Mouse (Mus musculus): Measurements from ENCODE around the gene Pde4b. TPM values are rescaled to one million over a fixed set of nuclear protein-coding genes. Genes with fewer than 3 reads are reported as not detected.
"Not testable (repeated sequence)": the region's sequence is repeated elsewhere in the genome, so short reads cannot be mapped to it uniquely, and the experiment has no call there.

The Pde4b gene
- polyA plus RNA-seq, 1 experiment from 2014 or later, result 19.1 TPM

DNA sequence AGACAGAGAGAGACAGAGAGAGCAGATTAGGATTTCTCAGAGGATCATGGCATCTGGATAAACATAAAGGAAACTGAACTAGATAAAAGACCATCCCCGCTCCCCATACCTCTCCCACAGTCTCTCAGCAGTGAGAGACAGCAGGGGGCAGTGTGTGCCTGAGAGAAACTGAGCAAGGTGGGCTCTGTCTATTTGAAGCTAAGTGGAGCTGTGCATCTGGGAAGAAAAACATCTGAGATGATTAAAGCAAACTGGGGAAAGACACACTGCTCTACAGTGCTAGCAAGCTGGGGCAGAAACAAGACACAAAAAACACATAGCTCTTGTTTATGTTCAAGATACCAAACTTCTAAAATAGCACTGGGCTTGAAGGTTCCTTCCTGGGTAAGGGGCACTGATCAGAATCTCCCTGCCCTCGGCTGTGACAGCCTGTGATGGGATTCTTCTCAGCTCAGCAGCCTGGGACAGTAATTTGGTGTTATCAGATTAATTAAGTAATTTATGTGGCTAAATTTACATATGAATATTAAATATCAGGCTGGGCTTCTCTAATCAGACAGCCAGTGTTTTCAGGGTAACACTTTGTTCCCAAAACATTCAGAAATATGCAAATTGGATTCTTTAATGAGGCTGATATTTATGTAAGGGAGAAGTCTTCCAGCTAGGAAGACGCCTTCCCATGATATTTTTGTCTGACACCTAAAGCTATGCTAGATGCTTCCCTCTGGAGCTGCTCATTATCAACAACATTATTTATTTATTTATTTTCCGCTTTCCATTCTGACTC lies 399.0 kb downstream of the Pde4b start:
- H3K4me1 ChIP-seq, result peaks cover 52% of the 10 kb centered on the region
- H3K9me3 ChIP-seq, result no peaks in the 10 kb centered on the region
- no peak overlapping the region; the same call in 1 of the 2 replicates for H3K27ac ChIP-seq (replicated peaks)
- no peaks in the 10 kb centered on the region for H3K27me3 ChIP-seq (replicated peaks)
- ATAC-seq (ENCODE audit: extremely low read depth, insufficient number of reproducible peaks, low FRiP score, low TSS enrichment), result no peak
- no peak overlapping the region for H3K9ac ChIP-seq
- WGBS, result 47% methylated on average over 4 of the region's 4 CpGs
- H3K4me3 ChIP-seq, result no peak overlapping the region
- no peaks in the 10 kb centered on the region for H3K36me3 ChIP-seq
- H3K4me2 ChIP-seq, result 0 out of 2 replicates have a peak overlapping the region, but pooled peaks have one; percentile 3

DNA sequence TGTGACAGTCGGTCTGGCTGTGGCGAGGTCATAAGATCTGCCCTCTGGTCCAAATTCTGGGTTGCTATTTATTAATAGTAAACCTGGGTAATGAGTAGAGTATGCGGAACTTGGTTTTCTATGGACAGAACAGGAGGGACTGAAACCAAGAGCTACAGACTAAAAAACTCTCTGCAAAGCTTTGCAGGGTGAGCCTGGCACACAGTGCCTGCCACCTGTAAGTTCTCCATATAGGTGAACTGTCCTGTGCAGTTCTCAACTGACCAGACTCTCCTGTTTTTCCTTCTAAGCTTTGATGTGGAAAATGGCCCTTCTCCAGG lies 399.5 kb downstream of the Pde4b start:
- Histone ChIP-seq H3K4me2 (peak overlapping the region; percentile 3; the same call in 1 of the 2 replicates), H3K9ac (0 out of 2 replicates have a peak overlapping the region, but pooled peaks have one; percentile 38), H3K4me3 (no peak overlapping the region), H3K27ac (replicated peaks) (peak overlapping the region; percentile 49), H3K36me3 (no peaks in the 10 kb centered on the region), H3K4me1 (peaks cover 52% of the 10 kb centered on the region), H3K27me3 (replicated peaks) (no peaks in the 10 kb centered on the region), H3K9me3 (no peaks in the 10 kb centered on the region)
- WGBS, result 59% methylated on average over 3 of the region's 3 CpGs
- ATAC-seq (ENCODE audit: extremely low read depth, insufficient number of reproducible peaks, low FRiP score, low TSS enrichment), result no peak

DNA sequence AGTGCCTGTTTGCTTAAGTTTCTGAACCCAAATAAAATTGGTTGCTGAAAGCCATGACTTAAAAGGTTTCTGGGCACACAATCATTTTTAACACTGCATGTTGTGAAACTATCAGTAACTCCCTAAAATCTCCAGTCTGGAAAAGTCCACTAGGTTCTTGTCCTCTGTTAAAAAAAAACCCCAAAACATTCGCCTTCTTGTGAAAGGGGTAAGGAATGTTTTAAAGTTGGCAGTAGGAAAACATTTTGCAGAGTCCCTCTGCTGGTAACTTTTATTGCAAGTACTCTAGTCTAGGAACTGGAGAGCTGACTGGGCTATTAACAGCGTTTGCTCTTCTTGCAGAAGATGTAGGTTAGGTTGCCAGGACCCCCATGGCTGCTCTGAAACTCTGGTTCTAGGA lies 400.7 kb downstream of the Pde4b start:
- Histone ChIP-seq H3K4me1 (peaks cover 52% of the 10 kb centered on the region), H3K9ac (no peak overlapping the region), H3K4me2 (no peak overlapping the region), H3K27ac (replicated peaks) (0 out of 2 replicates have a peak overlapping the region, but pooled peaks have one; percentile 25), H3K36me3 (no peaks in the 10 kb centered on the region), H3K27me3 (replicated peaks) (no peaks in the 10 kb centered on the region), H3K9me3 (no peaks in the 10 kb centered on the region), H3K4me3 (no peak overlapping the region)
- no peak for ATAC-seq (ENCODE audit: extremely low read depth, insufficient number of reproducible peaks, low FRiP score, low TSS enrichment)
- 34% methylated on average over 2 of the region's 2 CpGs for WGBS

DNA sequence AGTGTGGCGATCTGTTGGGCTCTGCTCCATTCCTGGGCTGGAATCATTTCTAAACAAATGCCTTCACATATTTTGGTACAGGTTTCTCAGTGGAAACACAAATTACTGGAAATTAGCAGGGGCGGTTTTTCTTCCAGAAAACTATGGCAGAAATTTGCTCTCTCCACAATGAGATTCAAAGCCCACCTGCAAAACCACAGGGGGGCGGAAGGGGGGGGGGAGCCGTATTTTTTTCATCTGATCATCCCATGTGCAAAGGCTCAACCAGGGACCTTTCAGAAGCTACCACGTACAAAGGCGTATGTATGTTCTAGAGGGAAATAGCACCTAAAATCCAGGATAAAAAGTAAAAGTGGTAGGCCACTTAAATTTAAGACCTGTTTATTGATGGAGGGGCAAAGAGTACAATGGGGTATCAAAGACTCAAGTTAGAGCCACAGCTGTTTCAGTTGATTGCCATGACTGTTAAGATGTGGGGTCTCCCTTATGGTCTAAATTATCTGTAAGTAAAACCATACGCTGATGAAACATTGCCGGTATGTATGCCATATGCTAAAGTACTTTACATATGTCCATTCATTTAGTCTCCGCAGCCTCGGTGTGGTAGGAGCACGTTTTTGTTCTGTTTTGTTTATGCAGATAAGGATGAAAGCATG lies 404.3 kb downstream of the Pde4b start:
- Histone ChIP-seq H3K4me2 (no peak overlapping the region), H3K27ac (replicated peaks) (no peak overlapping the region), H3K27me3 (replicated peaks) (no peaks in the 10 kb centered on the region), H3K9me3 (no peaks in the 10 kb centered on the region), H3K9ac (no peak overlapping the region), H3K4me3 (no peak overlapping the region), H3K4me1 (peaks cover 48% of the 10 kb centered on the region), H3K36me3 (no peaks in the 10 kb centered on the region)
- ATAC-seq (ENCODE audit: extremely low read depth, insufficient number of reproducible peaks, low FRiP score, low TSS enrichment), result no peak
- 78% methylated on average over 11 of the region's 11 CpGs for WGBS

DNA sequence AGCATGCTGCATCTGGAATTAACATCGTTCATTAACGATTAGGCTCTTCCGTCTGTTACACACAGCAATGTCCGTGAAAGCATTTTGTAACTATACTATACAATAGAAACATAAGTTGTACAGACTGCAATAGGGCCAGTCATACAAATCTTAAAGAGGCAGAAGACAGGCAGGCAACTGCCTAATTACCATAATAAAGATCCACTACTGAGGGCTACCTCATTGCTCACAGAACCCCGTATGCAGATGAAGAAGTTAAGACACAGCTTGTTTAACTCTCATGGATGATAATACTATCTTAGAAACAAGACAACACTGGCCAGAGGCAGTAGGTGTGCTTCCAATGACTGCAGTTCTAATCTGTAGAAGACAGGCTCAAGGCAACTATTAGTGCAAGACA lies 405.6 kb downstream of the Pde4b start:
- no peak overlapping the region for H3K4me3 ChIP-seq
- H3K4me1 ChIP-seq, result peaks cover 36% of the 10 kb centered on the region
- ATAC-seq (ENCODE audit: extremely low read depth, insufficient number of reproducible peaks, low FRiP score, low TSS enrichment), result no peak
- H3K9ac ChIP-seq, result no peak overlapping the region
- H3K9me3 ChIP-seq, result no peaks in the 10 kb centered on the region
- WGBS, result 88% methylated on average over 5 of the region's 5 CpGs
- no peaks in the 10 kb centered on the region for H3K27me3 ChIP-seq (replicated peaks)
- peaks cover 3% of the 10 kb centered on the region; the same call in 1 of the 2 replicates for H3K36me3 ChIP-seq
- no peak overlapping the region for H3K4me2 ChIP-seq
- no peak overlapping the region for H3K27ac ChIP-seq (replicated peaks)

DNA sequence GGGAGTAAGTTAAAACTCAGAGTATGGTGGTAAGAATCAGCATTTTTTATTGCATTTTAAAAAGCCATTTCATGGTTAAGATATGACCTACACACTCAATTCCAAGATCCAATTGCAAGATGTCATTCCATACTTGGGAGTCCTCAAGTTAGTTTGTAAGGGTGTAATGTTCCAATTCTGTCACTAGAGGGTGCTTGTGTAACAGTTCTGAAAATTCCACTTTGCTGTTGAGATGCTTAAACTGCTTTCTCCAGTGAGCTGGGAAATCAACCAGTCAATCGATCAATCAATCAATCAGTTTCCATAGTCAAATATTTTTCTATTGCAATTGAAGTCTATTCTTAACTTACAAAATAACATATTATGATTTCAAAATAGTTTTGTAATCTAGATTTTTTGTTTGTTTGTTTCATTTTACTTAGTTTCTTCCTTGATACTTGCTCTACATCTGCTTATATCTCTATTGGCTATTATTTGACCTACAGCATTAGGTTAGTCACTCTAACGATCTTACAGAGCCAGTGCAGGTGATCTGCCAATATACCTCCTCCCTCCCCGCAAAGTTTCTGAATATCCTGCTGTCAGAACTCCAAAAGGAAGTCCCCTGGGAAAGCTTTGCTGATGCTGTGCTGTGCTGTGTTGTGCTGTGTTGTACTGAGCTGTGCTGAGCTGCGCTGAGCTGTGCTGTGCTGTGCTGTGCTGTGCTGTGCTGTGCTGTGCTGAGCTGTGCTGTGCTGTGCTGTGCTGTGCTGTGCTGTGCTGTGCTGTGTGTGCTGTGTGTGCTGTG lies 406.2 kb downstream of the Pde4b start:
- H3K36me3 ChIP-seq, result peaks cover 8% of the 10 kb centered on the region; the same call in 1 of the 2 replicates
- no peak overlapping the region for H3K4me3 ChIP-seq
- no peak overlapping the region for H3K9ac ChIP-seq
- ATAC-seq (ENCODE audit: extremely low read depth, insufficient number of reproducible peaks, low FRiP score, low TSS enrichment), result no peak
- H3K4me1 ChIP-seq, result peaks cover 30% of the 10 kb centered on the region
- no peak overlapping the region for H3K27ac ChIP-seq (replicated peaks)
- H3K27me3 ChIP-seq (replicated peaks), result no peaks in the 10 kb centered on the region
- H3K4me2 ChIP-seq, result no peak overlapping the region
- WGBS, result 54% methylated on average over 4 of the region's 4 CpGs
- no peaks in the 10 kb centered on the region for H3K9me3 ChIP-seq

DNA sequence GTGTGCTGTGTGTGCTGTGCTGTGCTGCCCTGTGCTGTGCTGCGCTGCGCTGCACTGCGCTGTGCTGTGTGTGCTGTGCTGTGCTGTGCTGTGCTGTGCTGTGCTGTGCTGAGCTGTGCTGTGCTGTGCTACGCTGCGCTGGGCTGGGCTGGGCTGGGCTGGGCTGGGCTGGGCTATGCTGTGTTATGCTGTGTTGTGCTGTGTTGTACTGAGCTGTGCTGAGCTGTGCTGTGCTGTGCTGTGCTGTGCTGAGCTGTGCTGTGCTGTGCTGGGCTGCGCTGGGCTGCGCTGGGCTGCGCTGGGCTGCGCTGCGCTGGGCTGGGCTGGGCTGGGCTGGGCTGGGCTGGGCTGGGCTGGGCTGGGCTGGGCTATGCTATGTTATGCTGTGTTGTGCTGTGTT lies 406.9 kb downstream of the Pde4b start:
- not testable (repeated sequence) for H3K27ac ChIP-seq (replicated peaks); H3K9me3 ChIP-seq; H3K9ac ChIP-seq; H3K4me3 ChIP-seq; ATAC-seq (ENCODE audit: extremely low read depth, insufficient number of reproducible peaks, low FRiP score, low TSS enrichment); H3K4me2 ChIP-seq; H3K27me3 ChIP-seq (replicated peaks)
- WGBS, result 85% methylated on average over 6 of the region's 10 CpGs
- Histone ChIP-seq H3K36me3 (peaks cover 12% of the 10 kb centered on the region; the same call in 1 of the 2 replicates), H3K4me1 (peaks cover 24% of the 10 kb centered on the region)

DNA sequence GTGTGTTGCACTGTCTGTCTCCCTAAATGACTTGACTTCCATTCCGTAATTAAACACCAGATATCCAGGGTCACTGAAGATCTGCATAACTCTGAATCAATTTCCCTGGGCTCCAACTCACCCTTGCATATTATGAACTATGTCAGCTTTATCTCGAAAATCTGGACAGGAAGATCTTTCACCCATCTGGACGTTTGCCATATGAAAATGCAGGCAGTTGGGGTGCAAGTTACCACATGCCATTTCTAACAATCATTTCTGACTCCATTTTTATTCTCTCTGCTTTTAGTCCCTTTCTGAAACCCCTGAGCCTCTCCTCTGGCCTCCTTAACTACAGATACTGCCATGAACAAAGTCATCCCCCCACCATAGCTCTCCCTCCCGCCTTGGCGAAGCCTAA lies 407.7 kb downstream of the Pde4b start:
- H3K27me3 ChIP-seq (replicated peaks), result no peaks in the 10 kb centered on the region
- no peaks in the 10 kb centered on the region for H3K9me3 ChIP-seq
- ATAC-seq (ENCODE audit: extremely low read depth, insufficient number of reproducible peaks, low FRiP score, low TSS enrichment), result no peak
- no peak overlapping the region for H3K9ac ChIP-seq
- H3K4me2 ChIP-seq, result no peak overlapping the region
- 65% methylated on average over 5 of the region's 5 CpGs for WGBS
- H3K36me3 ChIP-seq, result peaks cover 14% of the 10 kb centered on the region; the same call in 1 of the 2 replicates
- H3K4me1 ChIP-seq, result peaks cover 21% of the 10 kb centered on the region
- no peak overlapping the region for H3K4me3 ChIP-seq
- H3K27ac ChIP-seq (replicated peaks), result no peak overlapping the region

DNA sequence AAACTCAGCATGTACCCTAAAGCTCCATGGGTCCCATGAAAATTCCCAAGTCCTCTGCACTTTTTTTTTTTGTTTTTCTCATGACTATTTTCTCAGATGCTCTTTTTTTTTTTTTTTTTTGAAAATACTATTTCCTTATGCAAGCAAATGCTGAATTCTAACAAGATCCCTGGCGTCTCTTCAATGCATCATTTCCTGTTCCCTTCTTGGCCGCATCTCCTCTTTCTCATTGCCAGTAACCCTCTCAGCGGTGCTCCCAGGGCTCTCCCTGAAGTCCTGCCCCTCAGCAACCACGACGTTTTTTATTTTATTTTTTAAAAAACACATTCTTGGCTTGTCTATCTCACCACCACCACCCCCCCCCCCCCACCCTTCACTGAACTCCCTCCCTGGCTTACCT lies 408.1 kb downstream of the Pde4b start:
- no peaks in the 10 kb centered on the region for H3K27me3 ChIP-seq (replicated peaks)
- H3K4me2 ChIP-seq, result no peak overlapping the region
- H3K9ac ChIP-seq, result no peak overlapping the region
- 58% methylated on average over 5 of the region's 5 CpGs for WGBS
- H3K27ac ChIP-seq (replicated peaks), result no peak overlapping the region
- no peak for ATAC-seq (ENCODE audit: extremely low read depth, insufficient number of reproducible peaks, low FRiP score, low TSS enrichment)
- H3K4me1 ChIP-seq, result peaks cover 21% of the 10 kb centered on the region
- H3K9me3 ChIP-seq, result no peaks in the 10 kb centered on the region
- no peak overlapping the region for H3K4me3 ChIP-seq
- peaks cover 14% of the 10 kb centered on the region; the same call in 1 of the 2 replicates for H3K36me3 ChIP-seq

DNA sequence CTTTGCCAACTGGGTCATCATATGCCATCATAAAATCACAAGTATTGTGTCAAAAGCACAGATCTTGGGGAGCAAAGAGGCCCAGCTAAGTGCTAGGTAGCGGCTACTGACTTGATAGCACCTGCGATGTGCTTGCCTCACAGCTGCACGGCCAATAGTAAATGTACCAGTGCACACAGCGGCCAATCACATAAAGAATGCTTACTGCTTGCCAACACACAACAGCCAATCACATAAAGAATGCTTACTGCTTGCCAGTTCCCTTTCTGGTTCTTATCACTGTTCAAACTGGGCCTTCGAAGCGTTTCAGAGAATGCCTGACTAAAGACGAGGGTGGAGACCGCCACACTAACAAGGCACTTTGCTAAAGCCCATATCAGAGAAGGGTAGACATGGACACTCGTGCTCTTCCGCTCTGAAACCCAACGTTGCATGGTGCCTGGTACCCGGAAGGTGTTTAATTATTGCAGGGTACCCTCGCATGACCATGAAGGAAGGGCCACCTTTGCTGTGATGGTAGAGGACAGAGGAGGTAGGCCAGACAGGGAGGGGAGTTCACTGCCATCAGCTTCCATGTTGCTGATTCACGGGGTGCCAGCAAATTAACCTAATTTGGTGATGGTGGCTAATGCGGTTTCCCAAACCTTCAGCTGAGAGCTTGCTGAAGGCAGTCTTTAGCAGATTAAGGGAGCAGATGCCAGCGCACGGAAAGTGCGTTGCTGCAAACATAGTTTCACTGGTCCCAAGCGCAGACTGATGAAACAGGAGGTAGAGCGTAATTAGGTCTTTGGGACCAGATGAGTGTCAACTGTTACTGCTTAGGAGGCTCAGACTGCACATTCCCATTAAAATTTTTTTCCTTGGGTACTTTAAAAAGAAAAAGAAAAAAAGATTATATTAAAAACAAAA lies 409.2 kb downstream of the Pde4b start:
- Histone ChIP-seq H3K27me3 (replicated peaks) (no peaks in the 10 kb centered on the region), H3K9ac (no peak overlapping the region), H3K4me2 (no peak overlapping the region), H3K36me3 (peaks cover 14% of the 10 kb centered on the region; the same call in 1 of the 2 replicates), H3K4me1 (peaks cover 21% of the 10 kb centered on the region), H3K4me3 (no peak overlapping the region), H3K9me3 (no peaks in the 10 kb centered on the region), H3K27ac (replicated peaks) (peak overlapping the region; percentile 32; the same call in 1 of the 2 replicates)
- WGBS, result 70% methylated on average over 20 of the region's 20 CpGs
- ATAC-seq (ENCODE audit: extremely low read depth, insufficient number of reproducible peaks, low FRiP score, low TSS enrichment), result peak; percentile 40; the same call in 1 of the 2 replicates
